Mouse (Mus musculus): Measurements from ENCODE around the gene Kif14.

GRCm38 (mm10) chr1:136567641-136568040 is 101.5 kb downstream of the Kif14 start:
- TF ChIP-seq CTCF (IDR thresholded peaks at IDR 0.05), result no peak
- TF ChIP-seq EP300 (IDR thresholded peaks at IDR 0.05), result no peak

Data from lung, postnatal 0 days (tissue).